In genomic region chr11:68555918-68556584, GRCm38 (mm10) we compare ENCODE assay signal across 8 mouse cellular contexts. TPM values are rescaled to one million over a fixed set of nuclear protein-coding genes. Genes with fewer than 3 reads are reported as not detected.
DNase-seq lines count a peak whose midpoint lies in the region; ATAC-seq lines count a peak whose summit lies in the region.

TSS of gene Mfsd6l (plus strand) at chr11:68556186.

- 0 out of 2 replicates have a peak, but pooled peaks cover 8% of the 10 kb centered on the region for H3K4me1 ChIP-seq in embryonic facial prominence, embryonic 12.5 days

- no peaks in the 10 kb centered on the region for H3K36me3 ChIP-seq in embryonic facial prominence, embryonic 12.5 days

- no peak for ATAC-seq in cerebellum, adult (ENCODE audit: insufficient number of reproducible peaks, low FRiP score, low TSS enrichment)
- ATAC-seq in embryonic facial prominence, embryonic 12.5 days (ENCODE audit: insufficient number of reproducible peaks, insufficient read depth, low FRiP score, low TSS enrichment) = no peak

- H3K9me3 ChIP-seq in embryonic facial prominence, embryonic 12.5 days = no peaks in the 10 kb centered on the region

- no peak within 1 kb of the TSS for H3K27ac ChIP-seq in embryonic facial prominence, embryonic 12.5 days

- 7% methylated on average over 37 of the region's 37 CpGs for WGBS in embryonic facial prominence, embryonic 12.5 days

- peak within 1 kb of the TSS; percentile 22 for H3K4me3 ChIP-seq in embryonic facial prominence, embryonic 12.5 days

- peak; percentile 37 for DNase-seq in cerebellum, adult 11 months
- peak; percentile 85 for DNase-seq in kidney, adult 9 months
- DNase-seq in lung, postnatal 10 days = peak; percentile 85
- DNase-seq in urinary bladder, adult 2 months (ENCODE audit: low spot score) = peak; percentile 49
- no peak for DNase-seq in adrenal gland, postnatal 25 days
- DNase-seq in frontal cortex, postnatal 36 days (ENCODE audit: low spot score in 2 of 2) = no peak

- H3K27me3 ChIP-seq in embryonic facial prominence, embryonic 12.5 days = peaks cover 22% of the 10 kb centered on the region

- no peak within 1 kb of the TSS for H3K9ac ChIP-seq in embryonic facial prominence, embryonic 12.5 days

- peak within 1 kb of the TSS; percentile 38 for H3K4me2 ChIP-seq in embryonic facial prominence, embryonic 12.5 days (replicated peaks)

RNA-seq across cellular contexts. Expression of gene Mfsd6l, which starts in this region (rescaled TPM):
- 0.22 and 0.35 TPM in 2 replicates for polyA plus RNA-seq in embryonic facial prominence, embryonic 12.5 days (2016; fragmentation: Nextera tagmentation; extraction: Ambion mirVana)
- 1.0 and 1.6 TPM in 2 replicates for polyA plus RNA-seq in urinary bladder, adult 2 months (2012; rRNA removed)
- 0.15 TPM in 1 of 2 replicates, not detected in the other for total RNA-seq in adrenal gland, postnatal 25 days (2021)

Comparison
In these comparisons a context has a peak if more than half of its experiments do, and no peak if none do; other contexts are left out.
1. DNase-seq: peak in cerebellum, adult 11 months (single experiment), kidney, adult 9 months (single experiment), lung, postnatal 10 days (single experiment) and urinary bladder, adult 2 months (single experiment); none in adrenal gland, postnatal 25 days (single experiment) and frontal cortex, postnatal 36 days (0 of 2).